Mouse (Mus musculus) left cerebral cortex, postnatal 25 days (tissue): ENCODE data around the gene Zbtb46. TPM values are rescaled to one million over a fixed set of nuclear protein-coding genes. Genes with fewer than 3 reads are reported as not detected.

ENCODE experiments used
- DNase-seq, 2 experiments: peaks; one replicate each; pipeline ENCODE4 v3.0.0; 2022; ENCODE audit warnings: low spot score in 2 of 2, mixed read lengths in 1 of 2
- intact Hi-C: fragments of 180-260 bp; cut with DNase I; formaldehyde crosslinking; loops from one replicate; pipeline ENCODE4 v1.15.1; 2025
- total RNA-seq, 2 experiments: library from RNA; stranded (reverse); gene quantifications; 2 replicates each; pipeline ENCODE4 v1.2.3; 2021

Gene Zbtb46
- total RNA-seq, 2 experiments from 2014 or later = 11.2 to 15.3 TPM

DNA sequence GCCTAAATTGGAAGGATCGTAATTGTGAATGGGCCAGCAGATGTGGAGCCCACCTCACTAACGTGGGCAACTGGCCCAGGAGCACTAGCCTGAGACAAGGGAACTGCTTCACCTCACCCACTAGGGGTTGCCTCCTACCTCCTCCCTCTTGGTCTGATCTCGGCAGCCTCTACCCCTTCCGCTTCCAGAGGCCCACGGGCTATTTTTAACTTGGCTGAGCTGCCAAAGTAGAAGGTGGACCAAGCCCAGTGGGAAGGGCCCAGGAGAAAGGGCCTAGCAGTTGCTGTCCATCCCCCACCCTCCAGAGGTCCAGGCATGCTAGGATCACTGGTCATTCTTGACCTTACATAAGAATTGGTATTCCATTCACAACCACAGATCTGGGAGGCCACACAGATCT is 12.0 kb upstream of the Zbtb46 start:
- no peak for DNase-seq
- intact Hi-C loops = no loop called here

- DNase-seq = no peak
- intact Hi-C loops = no loop called here
These were observed 11.1 kb upstream of the Zbtb46 start for GRCm38 (mm10) chr2:181470285-181470684.

- DNase-seq = no peak
- intact Hi-C loops = no loop called here
These were observed 6.2 kb upstream of the Zbtb46 start for GRCm38 (mm10) chr2:181465423-181465822.

GRCm38 (mm10) chr2:181463008-181463738 is 3.9 kb upstream of the Zbtb46 start:
- DNase-seq = peak; percentile 51 to 68
- intact Hi-C loops = no loop called here

GRCm38 (mm10) chr2:181462604-181463003 is 3.4 kb upstream of the Zbtb46 start:
- DNase-seq = no peak
- intact Hi-C loops = no loop called here

- DNase-seq = no peak
- intact Hi-C loops = no loop called here
These were observed 2.4 kb upstream of the Zbtb46 start for GRCm38 (mm10) chr2:181461536-181462100.

GRCm38 (mm10) chr2:181459673-181460621 is 721 bp upstream of the Zbtb46 start:
- intact Hi-C loops = loop anchor here (2.0 kb wide), 1 partner anchor 37 kb away; the partner anchor contains the start of gene Tpd52l2
- peak; percentile 27 to 34 for DNase-seq

DNA sequence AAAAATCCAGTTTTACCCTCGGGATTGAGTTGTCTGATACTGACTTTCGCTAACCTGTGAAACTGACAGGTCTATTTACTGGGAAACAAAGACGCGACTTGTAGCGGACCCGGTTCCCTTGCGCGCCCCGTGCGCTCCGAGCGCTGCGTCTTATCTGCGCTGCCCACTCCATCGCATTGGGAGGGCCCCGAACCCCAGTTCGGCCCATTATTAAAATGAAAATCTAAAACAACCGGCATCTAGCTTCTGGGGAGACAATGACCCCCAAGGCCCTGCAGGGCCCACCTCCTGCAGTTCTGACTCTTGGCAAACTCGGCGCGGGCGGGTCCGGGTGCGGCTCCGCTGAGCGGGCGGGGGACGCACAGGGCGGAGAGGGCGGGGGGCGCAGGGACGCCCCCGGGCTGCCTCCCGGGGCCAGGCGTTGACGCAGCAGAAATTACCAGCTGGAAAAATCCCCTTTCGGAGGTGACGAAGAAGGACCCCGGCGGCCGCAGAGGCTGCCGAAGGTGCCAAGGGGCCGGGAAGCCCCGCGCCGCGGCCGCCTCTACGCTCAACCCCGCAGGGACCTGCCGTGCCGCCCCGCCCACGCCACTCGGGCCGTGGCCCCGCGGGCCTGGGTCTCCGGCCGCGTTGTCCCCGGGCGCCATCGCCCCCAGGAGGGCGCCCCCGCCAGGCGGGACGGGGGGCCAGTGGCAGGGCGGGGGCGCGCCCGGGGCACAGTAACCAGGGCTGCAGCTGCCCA is 644 bp downstream of the Zbtb46 start:
- peak in 1 of 2 experiments; percentile 16 for DNase-seq
- intact Hi-C loops = loop anchor here (2.0 kb wide), 1 partner anchor 38 kb away; the partner anchor contains the start of gene Tpd52l2

DNA sequence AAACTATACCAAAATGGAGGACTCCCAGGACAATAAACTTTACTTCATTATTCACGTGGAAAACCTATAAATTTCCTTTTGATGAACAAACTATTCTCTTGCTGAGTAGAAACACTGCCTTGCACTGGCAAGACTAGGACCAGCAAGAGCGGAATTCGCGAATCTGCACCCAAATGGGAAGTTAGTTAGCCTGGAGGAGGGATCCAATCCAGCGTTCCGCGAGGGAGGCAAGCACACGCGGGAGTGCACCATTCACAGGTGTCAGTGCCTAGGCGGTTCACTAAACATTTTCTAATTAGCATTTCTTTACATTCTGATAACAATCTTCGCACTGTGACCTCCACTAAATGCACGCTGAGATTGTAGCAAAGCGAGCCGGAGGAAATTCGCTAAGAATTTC is 1.4 kb downstream of the Zbtb46 start:
- intact Hi-C loops = loop anchor here (2.0 kb wide), 1 partner anchor 39 kb away; the partner anchor contains the start of gene Tpd52l2

DNA sequence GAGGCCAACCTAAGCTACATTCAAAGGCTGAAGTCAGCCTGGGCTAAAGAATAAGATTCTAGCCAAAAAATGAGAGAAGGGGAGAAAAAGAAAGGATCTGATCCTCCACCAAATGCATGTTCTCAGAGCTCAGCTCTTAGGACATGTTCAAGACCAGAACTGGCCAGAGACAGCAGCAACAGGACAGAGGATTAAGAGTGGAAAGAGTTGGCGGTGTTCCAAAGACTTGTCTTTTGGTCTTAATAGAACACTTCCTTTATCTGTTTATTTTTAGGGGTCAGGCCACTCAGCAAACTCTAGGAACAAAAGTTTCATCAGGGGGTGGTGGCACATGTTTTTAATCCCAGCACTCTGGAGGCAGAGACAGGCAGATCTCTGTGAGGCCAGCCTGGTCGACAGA is 3.3 kb downstream of the Zbtb46 start:
- DNase-seq = no peak
- intact Hi-C loops = no loop called here

More for the DNA sequence above, 1.4 kb downstream of the Zbtb46 start:
- DNase-seq = peak; percentile 15 to 60

DNA sequence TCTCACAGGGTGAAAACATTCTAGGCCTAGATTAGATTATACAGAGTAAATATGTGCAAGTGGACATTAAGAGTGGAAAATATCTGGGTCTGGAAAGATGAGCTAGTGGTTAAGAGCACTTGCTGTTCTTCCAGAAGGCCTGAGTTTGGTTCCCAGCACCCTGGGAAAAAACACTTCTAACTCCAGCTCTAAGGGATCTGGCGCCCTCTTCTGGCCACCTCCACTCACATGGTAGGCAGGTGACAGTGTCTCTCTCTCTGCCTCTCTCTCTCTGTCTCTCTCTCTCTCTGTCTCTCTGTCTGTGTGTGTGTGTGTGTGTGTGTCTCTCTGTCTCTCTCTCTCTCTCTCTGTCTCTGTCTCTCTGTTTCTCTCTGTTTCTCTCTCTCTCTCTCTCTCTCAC is 6.0 kb downstream of the Zbtb46 start:
- DNase-seq = no peak
- intact Hi-C loops = no loop called here

GRCm38 (mm10) chr2:181452181-181452580 is 7.0 kb downstream of the Zbtb46 start:
- intact Hi-C loops = no loop called here
- no peak for DNase-seq

DNA sequence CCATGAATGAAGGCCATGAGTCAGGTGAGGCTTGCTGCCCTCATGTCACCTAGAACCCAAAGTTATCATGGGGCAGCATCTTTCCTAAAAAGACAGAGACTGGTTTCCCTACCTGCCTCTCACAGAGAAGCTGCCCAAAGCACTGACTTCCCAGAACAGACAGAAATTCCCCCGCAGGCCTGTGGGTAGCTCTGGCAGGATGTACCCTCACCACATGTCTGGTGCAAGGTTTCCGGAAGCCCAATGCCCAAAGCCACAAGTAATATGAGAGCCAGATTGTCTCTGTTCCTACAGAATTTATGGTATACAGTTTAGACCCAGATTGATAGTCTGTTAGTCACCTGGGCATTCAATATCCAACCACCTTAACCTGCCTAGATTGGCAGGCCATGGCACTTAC is 16.2 kb downstream of the Zbtb46 start:
- intact Hi-C loops = no loop called here
- DNase-seq = no peak

GRCm38 (mm10) chr2:181438176-181438575 is 21.1 kb downstream of the Zbtb46 start:
- no peak for DNase-seq
- intact Hi-C loops = no loop called here

DNA sequence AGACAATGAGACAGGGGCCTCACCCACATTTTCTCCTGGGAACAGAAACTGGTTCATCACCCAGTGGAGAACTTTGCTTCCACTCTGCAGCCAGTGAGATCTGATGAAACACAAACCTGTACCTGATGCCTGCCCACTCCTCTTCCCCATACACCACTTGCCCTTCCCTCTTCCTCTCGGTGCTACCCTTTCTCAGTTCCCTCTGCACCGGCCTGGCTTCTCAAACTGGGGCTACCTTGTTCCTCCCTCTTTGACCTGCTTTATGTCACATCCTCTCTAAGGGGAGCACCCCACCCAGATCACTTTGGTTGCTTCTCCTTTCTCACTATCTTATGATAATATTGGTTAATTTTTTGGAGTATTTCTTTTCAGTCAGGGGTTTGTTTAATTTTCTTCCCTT is 23.0 kb downstream of the Zbtb46 start:
- intact Hi-C loops = no loop called here

GRCm38 (mm10) chr2:181423834-181424233 is 35.4 kb downstream of the Zbtb46 start:
- DNase-seq = no peak
- intact Hi-C loops = no loop called here

More for the DNA sequence above, 23.0 kb downstream of the Zbtb46 start:
- DNase-seq = no peak

GRCm38 (mm10) chr2:181420903-181421638 is 38.2 kb downstream of the Zbtb46 start:
- no peak for DNase-seq
- intact Hi-C loops = no loop called here

GRCm38 (mm10) chr2:181420426-181420825 is 38.8 kb downstream of the Zbtb46 start:
- peak; percentile 73 to 94 for DNase-seq
- intact Hi-C loops = no loop called here

DNA sequence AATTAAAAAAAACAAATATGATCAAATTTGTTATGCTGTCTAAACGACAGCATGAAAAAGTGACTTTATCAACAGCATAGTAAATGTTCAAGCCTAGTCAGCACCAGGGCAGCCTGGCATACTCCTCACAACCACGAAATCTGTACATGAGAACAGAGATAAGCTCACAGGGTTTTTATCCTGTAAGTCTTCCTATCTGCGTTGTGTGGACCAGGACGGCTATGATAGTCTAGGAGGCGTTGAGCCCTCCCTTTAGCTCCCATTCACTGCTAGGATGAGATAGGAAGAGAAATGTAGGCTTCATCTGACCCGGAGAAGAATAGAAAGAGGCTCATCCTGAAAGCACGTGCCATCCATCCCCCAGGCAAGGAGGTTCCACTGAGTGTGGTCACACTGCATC is 39.9 kb downstream of the Zbtb46 start:
- DNase-seq = no peak
- intact Hi-C loops = no loop called here
